Mouse (Mus musculus): ENCODE measurements at regions not wholly inside any gene's neighbourhood (a gene's known extent, or its start where the extent isn't known, plus 50 kb on each side); places are given as distances from the start of the nearest gene placed in this dataset.

GRCm38 (mm10) chr12:17601245-17602023 is 56.8 kb downstream of the Odc1 start:
- TF ChIP-seq POLR2A (IDR thresholded peaks at IDR 0.05; ENCODE audit: extremely low read depth, insufficient read depth, low read length), result no peak
- TF ChIP-seq CTCF (IDR thresholded peaks at IDR 0.05; ENCODE audit: low read depth, low read length), result no peak
